Mouse (Mus musculus) heart, embryonic 14.5 days (tissue): ENCODE measurements around the gene Ppp1r15a. TPM values are rescaled to one million over a fixed set of nuclear protein-coding genes. Genes with fewer than 3 reads are reported as not detected.
"Not testable (repeated sequence)": the region's sequence is repeated elsewhere in the genome, so short reads cannot be mapped to it uniquely, and the experiment has no call there.

Experiments
- ATAC-seq: fragments of 200-750 bp; cut with Nextera tagmentation; 2 replicates; pipeline ENCODE4 v1.8.0; 2017; ENCODE audit warnings: low read depth, moderate TSS enrichment; ENCODE audit not compliant: insufficient number of reproducible peaks, insufficient read depth, low FRiP score
- H3K27ac ChIP-seq, 2 experiments: fragments of 200-500 bp in 1 of 2; fragments of 300-500 bp in 1 of 2; sonication (generic) in 1 of 2; replicated peaks in 1 of 2; 2 replicates each; pipeline ENCODE4 v1.5.1; 2012 to 2014; ENCODE audit warnings: low read depth in 2 of 2, low read length in 2 of 2, control low read depth in 1 of 2, mild to moderate bottlenecking in 1 of 2, mixed read lengths in 1 of 2; ENCODE audit not compliant: control insufficient read depth in 1 of 2, insufficient read depth in 1 of 2
- H3K27me3 ChIP-seq: fragments of 300-500 bp; sonication (generic); 2 replicates; pipeline ENCODE4 v1.6.1; 2014; ENCODE audit warnings: mild to moderate bottlenecking, low read length, control low read depth; ENCODE audit not compliant: control insufficient read depth, insufficient read depth
- H3K36me3 ChIP-seq: fragments of 300-500 bp; sonication (generic); 2 replicates; pipeline ENCODE4 v1.6.1; 2014; ENCODE audit warnings: mild to moderate bottlenecking, control low read depth, low read length, mixed read lengths; ENCODE audit not compliant: control insufficient read depth, insufficient read depth
- H3K4me1 ChIP-seq, 2 experiments: fragments of 200-500 bp in 1 of 2; fragments of 300-500 bp in 1 of 2; sonication (generic) in 1 of 2; 2 replicates each; pipeline ENCODE4 v1.6.1; 2012 to 2014; ENCODE audit warnings: low read length in 2 of 2, control low read depth in 1 of 2, mixed read lengths in 1 of 2; ENCODE audit not compliant: control insufficient read depth in 2 of 2, insufficient read depth in 2 of 2
- H3K4me2 ChIP-seq: fragments of 300-500 bp; sonication (generic); 2 replicates; pipeline ENCODE4 v1.6.1; 2014; ENCODE audit warnings: mild to moderate bottlenecking, low read length
- H3K4me3 ChIP-seq, 2 experiments: fragments of 200-500 bp in 1 of 2; fragments of 300-500 bp in 1 of 2; sonication (generic) in 1 of 2; 2 replicates each; pipeline ENCODE4 v1.5.1; 2012 to 2014; ENCODE audit warnings: low read length in 2 of 2, mild to moderate bottlenecking in 2 of 2, control low read depth in 1 of 2, low read depth in 1 of 2, moderate library complexity in 1 of 2; ENCODE audit not compliant: control insufficient read depth in 1 of 2, insufficient read depth in 1 of 2
- H3K9ac ChIP-seq: fragments of 300-500 bp; sonication (generic); 2 replicates; pipeline ENCODE4 v1.6.1; 2014; ENCODE audit warnings: mild to moderate bottlenecking, low read length
- H3K9me3 ChIP-seq: fragments of 300-500 bp; sonication (generic); 2 replicates; pipeline ENCODE4 v1.6.1; 2016; ENCODE audit warnings: low read length, control low read depth; ENCODE audit not compliant: control insufficient read depth
- WGBS: fragments of 180-500 bp; shearing (Covaris S2); extraction: QIAGEN DNeasy Blood & Tissue Kit; methylation state at CpG from one replicate; pipeline ENCODE4 v1.1.7; 2014; 5-methylcytosine and 5-hydroxymethylcytosine counted together
- polyA plus RNA-seq: library from polyadenylated mRNA; unstranded; fragments of >200 nt; fragmentation: Nextera tagmentation; extraction: Ambion mirVana; gene quantifications from 2 replicates; pipeline ENCODE4 v1.2.1, GENCODE M21; 2014

The Ppp1r15a gene
- polyA plus RNA-seq, 1 experiment from 2014 or later = 23.3 TPM

DNA sequence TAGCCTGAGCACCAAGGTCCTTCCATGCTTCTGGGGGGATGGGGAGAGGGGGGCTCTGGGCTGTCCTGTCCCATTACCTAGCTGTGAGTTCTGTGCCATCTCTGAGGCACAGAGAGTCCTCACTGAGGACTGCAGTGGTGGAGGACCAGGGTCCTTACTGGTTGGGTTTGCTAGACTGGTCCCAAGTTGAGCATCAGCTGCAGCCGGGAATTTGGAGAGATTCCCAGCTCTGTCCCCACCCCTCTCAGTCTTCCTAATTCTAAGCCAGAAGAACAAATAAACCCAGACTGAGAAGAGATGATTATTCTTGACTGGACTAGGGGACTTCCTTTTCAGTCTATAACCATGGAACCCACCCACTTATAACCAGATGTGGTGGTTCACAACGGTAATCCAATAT lies 4.6 kb upstream of the Ppp1r15a start:
- H3K9ac ChIP-seq = no peak overlapping the region
- no peak overlapping the region for H3K4me3 ChIP-seq
- H3K4me2 ChIP-seq = no peak overlapping the region
- H3K9me3 ChIP-seq = no peaks in the 10 kb centered on the region
- no peak overlapping the region for H3K27ac ChIP-seq
- WGBS = 41% methylated on average over 2 of the region's 2 CpGs
- no peak for ATAC-seq
- H3K36me3 ChIP-seq = no peaks in the 10 kb centered on the region
- no peaks in the 10 kb centered on the region for H3K27me3 ChIP-seq
- H3K4me1 ChIP-seq = peaks cover 15 to 18% of the 10 kb centered on the region in 2 experiments

DNA sequence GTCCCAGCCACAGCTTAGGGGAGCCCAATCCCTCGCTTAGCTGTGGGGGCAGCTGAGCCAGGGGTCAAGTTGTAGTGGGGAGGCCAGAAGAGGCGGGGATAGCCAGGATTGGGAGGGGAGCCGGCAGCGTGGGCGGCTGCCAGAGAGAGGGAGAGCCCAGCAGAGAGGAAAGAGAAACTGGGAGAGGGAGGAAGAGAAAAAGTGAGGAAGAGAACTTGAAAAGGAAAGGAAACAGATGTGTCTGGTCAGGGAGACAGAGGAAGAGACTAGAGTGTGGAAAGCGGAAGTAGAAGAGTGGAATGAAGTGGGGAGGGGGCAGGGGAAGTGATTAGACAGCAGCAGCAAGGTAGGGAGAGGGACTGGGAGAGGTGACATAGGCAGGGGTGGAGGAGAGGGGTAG lies 3.4 kb upstream of the Ppp1r15a start:
- Histone ChIP-seq H3K27me3 (no peaks in the 10 kb centered on the region), H3K4me1 (peaks cover 23 to 29% of the 10 kb centered on the region in 2 experiments), H3K4me3 (no peak overlapping the region), H3K9me3 (no peaks in the 10 kb centered on the region), H3K4me2 (peak overlapping the region; percentile 26; the same call in 1 of the 2 replicates), H3K27ac (0 out of 4 replicates have a peak overlapping the region, but pooled peaks of 1 of the 2 experiments have one; percentile 44), H3K36me3 (peaks cover 3% of the 10 kb centered on the region; the same call in 1 of the 2 replicates), H3K9ac (peak overlapping the region; percentile 34; the same call in 1 of the 2 replicates)
- WGBS = 10% methylated on average over 6 of the region's 6 CpGs
- ATAC-seq = no peak

DNA sequence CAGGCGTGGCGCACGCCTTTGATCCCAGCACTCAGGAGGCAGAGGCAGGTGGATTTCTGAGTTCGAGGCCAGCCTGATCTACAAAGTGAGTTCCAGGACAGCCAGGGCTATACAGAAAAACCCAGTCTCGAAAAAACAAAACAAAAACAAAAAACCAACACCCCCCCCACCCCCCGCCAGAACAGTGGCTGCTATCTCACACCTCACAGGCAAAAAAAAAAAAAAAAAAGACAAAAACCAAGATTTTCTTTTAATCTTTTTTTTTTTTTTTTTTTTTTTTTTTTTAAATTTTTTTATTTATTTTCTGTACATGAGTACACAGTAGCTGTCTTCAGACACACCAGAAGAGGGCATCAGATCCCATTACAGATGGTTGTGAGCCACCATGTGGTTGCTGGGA lies 1.1 kb upstream of the Ppp1r15a start:
- H3K9ac ChIP-seq, H3K4me2 ChIP-seq, H3K4me3 ChIP-seq, H3K9me3 ChIP-seq, ATAC-seq, H3K27me3 ChIP-seq: not testable (repeated sequence)
- 84% methylated on average over 6 of the region's 6 CpGs for WGBS
- peaks cover 27 to 44% of the 10 kb centered on the region in 2 experiments for H3K4me1 ChIP-seq
- H3K27ac ChIP-seq = 0 out of 4 replicates have a peak overlapping the region, but pooled peaks of 1 of the 2 experiments have one; percentile 98
- H3K36me3 ChIP-seq = peaks cover 22% of the 10 kb centered on the region

DNA sequence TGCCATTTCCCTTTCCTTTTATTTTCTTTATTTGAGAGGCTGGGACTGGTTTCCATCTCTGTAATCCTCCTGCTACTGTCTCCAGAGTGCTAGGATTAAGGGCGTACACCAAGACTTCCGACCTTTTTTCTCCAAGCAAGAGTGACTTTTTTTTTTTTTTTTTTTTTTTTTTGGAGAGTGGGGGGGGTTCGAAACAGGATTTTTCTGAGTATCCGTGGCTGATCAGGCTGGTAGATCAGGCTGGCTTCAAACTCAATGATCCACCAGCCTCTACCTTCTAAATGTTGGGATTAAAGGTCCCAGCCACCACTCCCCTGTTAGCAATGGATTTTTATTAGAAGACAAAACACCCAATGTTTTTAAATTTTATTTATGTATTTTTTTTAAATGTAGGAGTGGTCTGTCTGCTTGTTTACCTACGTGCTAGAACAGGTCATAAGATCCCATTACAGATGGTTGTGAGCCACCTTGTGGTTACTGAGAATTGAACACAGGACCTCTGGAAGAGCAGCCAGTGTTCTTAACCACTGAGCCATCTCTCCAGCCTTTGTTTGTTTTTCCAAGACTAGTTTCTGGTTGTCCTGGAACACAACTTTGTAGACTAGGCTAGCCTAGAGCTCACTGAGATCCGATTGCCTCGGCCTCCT lies 529 bp upstream of the Ppp1r15a start:
- Histone ChIP-seq H3K27ac (peak overlapping the region; percentile 87 to 98), H3K4me1 (peaks cover 29 to 46% of the 10 kb centered on the region in 2 experiments), H3K9ac (peak overlapping the region; percentile 94), H3K36me3 (peaks cover 22% of the 10 kb centered on the region), H3K9me3 (no peaks in the 10 kb centered on the region), H3K27me3 (no peaks in the 10 kb centered on the region), H3K4me3 (peak overlapping the region; percentile 65 to 77), H3K4me2 (peak overlapping the region; percentile 82)
- ATAC-seq = no peak
- 17% methylated on average over 7 of the region's 7 CpGs for WGBS

DNA sequence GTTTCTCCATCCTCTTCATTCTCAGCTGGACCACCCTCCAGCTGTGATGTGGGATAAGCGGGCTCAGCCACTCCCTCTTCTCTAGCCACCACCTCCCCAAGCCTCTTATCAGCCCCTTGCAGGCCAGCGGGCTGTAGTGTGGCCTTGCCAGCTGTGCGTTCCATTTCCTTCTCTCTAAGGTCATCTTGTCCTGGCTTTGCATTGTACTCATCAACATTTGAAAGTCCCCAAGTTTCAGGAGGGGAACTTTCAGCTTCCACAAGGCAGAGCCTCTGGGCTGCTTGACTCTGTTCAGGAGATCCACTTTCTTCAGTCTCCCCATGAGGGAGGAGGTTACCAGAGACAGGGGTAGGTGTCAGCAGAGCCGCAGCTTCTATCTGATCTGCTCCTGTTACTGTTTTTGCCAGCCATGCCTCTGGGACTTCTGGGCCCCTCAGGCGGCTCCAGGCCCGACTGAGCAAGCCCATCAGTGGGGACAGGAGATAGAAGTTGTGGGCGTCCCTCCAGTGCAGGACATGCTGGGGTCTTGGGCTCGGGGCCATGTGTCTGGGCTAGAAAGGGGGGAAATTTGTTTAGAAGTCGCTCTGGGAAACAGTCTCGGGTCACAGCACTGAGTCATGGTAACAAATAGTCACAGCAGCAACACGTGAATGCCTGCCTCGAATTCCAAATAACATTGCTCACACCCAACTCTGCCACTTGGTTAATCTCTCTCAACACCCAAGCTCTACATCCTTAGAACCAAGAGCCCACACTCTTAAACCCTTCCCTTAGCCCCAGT lies 1.0 kb downstream of the Ppp1r15a start:
- Histone ChIP-seq H3K9me3 (no peaks in the 10 kb centered on the region), H3K4me2 (peak overlapping the region; percentile 82), H3K4me3 (peak overlapping the region; percentile 65 to 77), H3K27me3 (no peaks in the 10 kb centered on the region), H3K9ac (peak overlapping the region; percentile 94), H3K36me3 (peaks cover 22% of the 10 kb centered on the region), H3K27ac (peak overlapping the region; percentile 87 to 98), H3K4me1 (peaks cover 22 to 37% of the 10 kb centered on the region in 2 experiments)
- ATAC-seq = peak; percentile 29; the same call in 1 of the 2 replicates
- 3% methylated on average over 12 of the region's 12 CpGs for WGBS

DNA sequence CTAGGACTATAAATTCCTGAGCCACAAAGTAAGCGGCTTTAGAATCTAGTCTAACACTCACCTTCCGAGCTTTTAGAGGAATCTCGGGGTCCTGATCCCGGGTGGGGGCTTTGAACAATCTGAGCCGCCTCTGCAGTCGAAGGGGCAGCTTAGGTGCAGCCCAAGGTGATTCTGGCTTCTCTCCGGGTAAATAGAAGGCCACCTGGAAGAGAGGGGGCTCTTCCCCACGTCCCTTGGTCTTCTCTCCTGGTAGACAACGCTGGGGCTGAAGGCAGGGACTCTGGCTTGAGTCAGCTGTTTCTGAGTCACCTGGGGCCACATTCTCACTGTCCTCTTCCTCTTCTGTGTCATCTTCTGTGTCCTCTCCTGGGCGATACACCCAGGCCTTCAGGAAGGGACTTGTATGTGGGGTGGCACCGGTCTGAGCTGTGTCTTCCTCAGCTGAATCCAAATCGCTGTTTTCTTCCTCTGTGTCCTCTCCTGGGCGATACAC lies 2.3 kb downstream of the Ppp1r15a start:
- Histone ChIP-seq H3K9ac (peak overlapping the region; percentile 64), H3K4me1 (peaks cover 14 to 28% of the 10 kb centered on the region in 2 experiments), H3K9me3 (no peaks in the 10 kb centered on the region), H3K27ac (no peak overlapping the region), H3K4me2 (peak overlapping the region; percentile 56), H3K36me3 (peaks cover 22% of the 10 kb centered on the region), H3K4me3 (peak overlapping the region; percentile 10 to 26; a peak in 3 of 4 replicates), H3K27me3 (no peaks in the 10 kb centered on the region)
- no peak for ATAC-seq
- WGBS = 76% methylated on average over 13 of the region's 13 CpGs

DNA sequence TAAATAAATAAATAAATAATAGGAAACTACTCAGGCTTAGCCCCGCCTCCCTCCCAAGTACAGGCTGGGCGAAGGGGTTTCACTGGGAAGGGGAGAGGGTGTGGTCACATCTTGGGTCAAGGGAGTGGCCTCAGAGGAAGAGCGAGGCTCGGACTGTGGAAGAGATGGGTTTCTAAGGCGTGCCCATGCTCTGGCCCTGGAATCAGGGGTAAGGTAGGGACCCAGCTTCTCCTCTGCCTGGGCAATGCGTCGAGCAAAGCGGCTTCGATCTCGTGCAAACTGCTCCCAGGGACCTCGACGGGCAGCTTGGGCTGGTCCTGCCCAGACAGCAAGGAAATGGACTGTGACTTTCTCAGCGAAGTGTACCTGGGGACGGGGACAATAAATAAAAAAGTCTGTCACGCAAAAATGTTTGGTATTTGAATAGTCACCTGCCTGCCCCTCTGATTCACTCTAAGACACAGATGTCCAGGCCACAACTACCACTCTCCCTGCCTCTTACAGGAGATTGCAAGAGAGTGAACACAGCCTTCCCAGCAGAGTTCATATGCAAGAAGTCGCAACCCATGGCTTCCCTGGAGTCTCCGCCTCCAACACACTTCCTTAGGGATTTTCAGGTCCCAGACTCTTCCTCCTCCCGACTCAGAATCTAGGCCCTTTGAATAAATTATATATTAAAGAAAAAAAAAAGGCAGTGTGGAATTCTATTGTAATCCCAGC lies 3.0 kb downstream of the Ppp1r15a start:
- Histone ChIP-seq H3K9me3 (no peaks in the 10 kb centered on the region), H3K4me2 (peak overlapping the region; percentile 56), H3K27ac (no peak overlapping the region), H3K9ac (peak overlapping the region; percentile 64), H3K27me3 (no peaks in the 10 kb centered on the region), H3K4me1 (peaks cover 14 to 28% of the 10 kb centered on the region in 2 experiments), H3K4me3 (peak overlapping the region; percentile 11 to 26; a peak in 2 of 4 replicates), H3K36me3 (peaks cover 22% of the 10 kb centered on the region)
- WGBS = 63% methylated on average over 18 of the region's 18 CpGs
- 0 out of 2 replicates have a peak, but pooled peaks have one; percentile 8 for ATAC-seq
